Mouse (Mus musculus): ENCODE measurements around the gene Atxn10. TPM values are rescaled to one million over a fixed set of nuclear protein-coding genes. Genes with fewer than 3 reads are reported as not detected.
A peak's percentile ranks its signal among the peaks of the same experiment; 100 is the strongest.

Gene Atxn10
- polyA plus RNA-seq, 1 experiment from 2014 or later = 343 TPM

- H3K4me1 ChIP-seq = peaks cover 18% of the 10 kb centered on the region
- peaks cover 14% of the 10 kb centered on the region; the same call in 1 of the 2 replicates for H3K36me3 ChIP-seq
- 94% methylated on average over 3 of the region's 3 CpGs for WGBS
- no peak overlapping the region for H3K4me3 ChIP-seq
- no peaks in the 10 kb centered on the region for H3K9me3 ChIP-seq
- no peak overlapping the region for H3K4me2 ChIP-seq
- ATAC-seq (ENCODE audit: insufficient number of reproducible peaks, insufficient read depth, low FRiP score, low TSS enrichment, low read depth) = no peak
- H3K27ac ChIP-seq = no peak overlapping the region
- H3K27me3 ChIP-seq = no peaks in the 10 kb centered on the region
- no peak overlapping the region for H3K9ac ChIP-seq
These were observed 69.5 kb downstream of the Atxn10 start for GRCm38 (mm10) chr15:85405567-85405966.

GRCm38 (mm10) chr15:85406846-85407245, 70.8 kb downstream of the Atxn10 start:
- H3K4me2 ChIP-seq = no peak overlapping the region
- H3K36me3 ChIP-seq = peaks cover 13% of the 10 kb centered on the region; the same call in 1 of the 2 replicates
- peaks cover 17% of the 10 kb centered on the region for H3K4me1 ChIP-seq
- H3K9me3 ChIP-seq = no peaks in the 10 kb centered on the region
- H3K27ac ChIP-seq = no peak overlapping the region
- no peak overlapping the region for H3K4me3 ChIP-seq
- H3K9ac ChIP-seq = no peak overlapping the region
- 67% methylated on average over 1 of the region's 1 CpGs for WGBS
- ATAC-seq (ENCODE audit: insufficient number of reproducible peaks, insufficient read depth, low FRiP score, low TSS enrichment, low read depth) = no peak
- H3K27me3 ChIP-seq = no peaks in the 10 kb centered on the region

DNA sequence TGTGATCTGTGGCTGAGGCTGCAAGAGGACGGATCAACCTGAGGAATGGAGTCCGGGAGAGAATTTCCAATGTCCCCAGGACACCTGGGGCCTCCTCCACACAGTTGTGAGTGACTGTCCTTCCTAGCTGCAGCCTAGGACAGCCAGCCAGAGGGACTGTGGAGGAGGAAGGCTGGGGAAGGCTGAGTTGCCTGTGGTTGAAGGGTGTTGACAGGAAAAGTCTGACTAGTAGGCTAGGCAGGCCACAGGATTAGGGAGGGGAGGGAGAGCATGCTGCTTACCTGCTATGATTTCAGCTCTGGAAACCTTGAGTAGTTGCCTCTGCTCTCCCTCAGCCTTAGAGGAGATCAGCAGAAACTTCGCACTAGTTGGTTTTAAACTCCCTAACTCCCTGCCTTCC, 71.3 kb downstream of the Atxn10 start:
- no peak for ATAC-seq (ENCODE audit: insufficient number of reproducible peaks, insufficient read depth, low FRiP score, low TSS enrichment, low read depth)
- 85% methylated on average over 3 of the region's 3 CpGs for WGBS

DNA sequence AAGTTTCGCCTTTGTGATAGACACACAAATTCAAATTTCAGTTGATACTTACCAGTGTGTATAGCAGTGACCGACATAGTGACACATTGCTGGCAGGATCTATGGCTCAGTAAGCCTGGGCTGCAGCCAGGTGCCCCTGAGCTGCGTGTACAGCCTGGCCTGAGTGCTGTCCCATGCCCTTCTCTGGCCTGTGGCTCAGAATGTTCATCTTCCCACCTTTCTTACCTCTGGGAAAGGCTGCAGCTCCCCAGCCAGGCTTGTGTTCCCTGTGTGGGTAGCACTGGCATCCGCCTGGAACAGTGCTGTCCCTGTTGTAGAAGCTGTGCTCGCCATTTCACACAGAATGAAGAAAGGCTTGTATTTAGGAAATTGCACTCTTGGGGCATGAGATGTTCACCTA, 72.7 kb downstream of the Atxn10 start:
- Histone ChIP-seq H3K4me2 (no peak overlapping the region), H3K9me3 (no peaks in the 10 kb centered on the region), H3K4me1 (peaks cover 14% of the 10 kb centered on the region), H3K27me3 (no peaks in the 10 kb centered on the region), H3K27ac (peak overlapping the region; percentile 40; the same call in 1 of the 2 replicates), H3K36me3 (0 out of 2 replicates have a peak, but pooled peaks cover 8% of the 10 kb centered on the region), H3K4me3 (no peak overlapping the region), H3K9ac (0 out of 2 replicates have a peak overlapping the region, but pooled peaks have one; percentile 6)
- ATAC-seq (ENCODE audit: insufficient number of reproducible peaks, insufficient read depth, low FRiP score, low TSS enrichment, low read depth) = no peak
- 81% methylated on average over 5 of the region's 5 CpGs for WGBS

More for the DNA sequence above, 71.3 kb downstream of the Atxn10 start:
- no peaks in the 10 kb centered on the region for H3K27me3 ChIP-seq
- H3K4me2 ChIP-seq = no peak overlapping the region
- no peak overlapping the region for H3K4me3 ChIP-seq
- peaks cover 11% of the 10 kb centered on the region; the same call in 1 of the 2 replicates for H3K36me3 ChIP-seq
- no peaks in the 10 kb centered on the region for H3K9me3 ChIP-seq
- peaks cover 14% of the 10 kb centered on the region for H3K4me1 ChIP-seq
- H3K27ac ChIP-seq = no peak overlapping the region
- no peak overlapping the region for H3K9ac ChIP-seq

GRCm38 (mm10) chr15:85409245-85409783, 73.3 kb downstream of the Atxn10 start:
- 69% methylated on average over 8 of the region's 8 CpGs for WGBS
- H3K27ac ChIP-seq = no peak overlapping the region

DNA sequence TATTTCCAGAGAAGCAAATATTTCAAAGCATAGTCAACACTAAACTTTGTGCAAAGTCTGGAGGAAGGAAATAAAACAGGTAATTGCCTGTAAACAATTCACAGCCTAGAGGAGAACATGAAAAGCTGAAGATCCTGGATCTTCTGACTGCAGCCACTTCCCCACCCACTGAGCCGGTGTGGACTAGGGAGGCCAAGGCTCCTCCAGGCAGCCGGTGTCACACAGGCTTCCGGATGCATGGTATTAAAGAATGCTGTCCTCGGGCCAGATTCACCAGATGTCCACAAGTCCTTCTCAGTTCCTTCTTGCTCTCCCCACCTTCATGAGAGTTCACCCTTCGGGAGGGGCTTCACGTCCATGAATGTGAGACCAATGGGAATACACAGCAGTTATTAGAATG, 73.8 kb downstream of the Atxn10 start:
- WGBS = 63% methylated on average over 6 of the region's 6 CpGs
- H3K4me3 ChIP-seq = no peak overlapping the region
- no peak overlapping the region for H3K4me2 ChIP-seq
- H3K27ac ChIP-seq = no peak overlapping the region
- H3K4me1 ChIP-seq = peaks cover 11% of the 10 kb centered on the region
- ATAC-seq (ENCODE audit: insufficient number of reproducible peaks, insufficient read depth, low FRiP score, low TSS enrichment, low read depth) = no peak
- H3K9ac ChIP-seq = no peak overlapping the region
- H3K27me3 ChIP-seq = no peaks in the 10 kb centered on the region
- H3K36me3 ChIP-seq = 0 out of 2 replicates have a peak, but pooled peaks cover 13% of the 10 kb centered on the region
- no peaks in the 10 kb centered on the region for H3K9me3 ChIP-seq

More at GRCm38 (mm10) chr15:85409245-85409783, 73.3 kb downstream of the Atxn10 start:
- H3K4me1 ChIP-seq = peaks cover 14% of the 10 kb centered on the region
- no peak overlapping the region for H3K4me2 ChIP-seq
- 0 out of 2 replicates have a peak, but pooled peaks cover 8% of the 10 kb centered on the region for H3K36me3 ChIP-seq
- H3K4me3 ChIP-seq = no peak overlapping the region
- ATAC-seq (ENCODE audit: insufficient number of reproducible peaks, insufficient read depth, low FRiP score, low TSS enrichment, low read depth) = no peak
- no peaks in the 10 kb centered on the region for H3K27me3 ChIP-seq
- no peaks in the 10 kb centered on the region for H3K9me3 ChIP-seq
- H3K9ac ChIP-seq = no peak overlapping the region

DNA sequence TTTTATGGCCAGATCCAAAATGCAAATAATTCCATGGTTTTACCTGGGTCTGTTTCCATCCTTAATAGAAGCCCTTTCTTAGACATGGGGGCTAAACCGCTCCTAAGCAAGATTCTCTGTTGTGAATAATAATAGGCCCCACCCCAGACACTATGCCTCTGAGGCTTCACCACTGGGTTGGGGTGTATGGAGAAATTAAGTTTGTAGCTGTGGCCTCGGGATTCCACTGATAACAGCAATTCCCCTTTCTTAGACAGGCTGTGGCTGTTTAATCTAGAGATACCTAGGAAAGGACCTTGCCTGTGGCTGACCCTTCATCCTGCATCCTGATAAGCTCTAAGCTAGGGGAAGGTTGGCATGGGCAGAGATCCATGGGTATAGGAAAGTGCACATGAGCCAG, 78.6 kb downstream of the Atxn10 start:
- H3K4me2 ChIP-seq = no peak overlapping the region
- no peaks in the 10 kb centered on the region for H3K9me3 ChIP-seq
- no peaks in the 10 kb centered on the region for H3K27me3 ChIP-seq
- no peak overlapping the region for H3K4me3 ChIP-seq
- H3K4me1 ChIP-seq = no peaks in the 10 kb centered on the region
- H3K9ac ChIP-seq = no peak overlapping the region
- WGBS = 89% methylated on average over 2 of the region's 2 CpGs
- ATAC-seq (ENCODE audit: insufficient number of reproducible peaks, insufficient read depth, low FRiP score, low TSS enrichment, low read depth) = no peak
- H3K27ac ChIP-seq = no peak overlapping the region
- peaks cover 20% of the 10 kb centered on the region for H3K36me3 ChIP-seq

DNA sequence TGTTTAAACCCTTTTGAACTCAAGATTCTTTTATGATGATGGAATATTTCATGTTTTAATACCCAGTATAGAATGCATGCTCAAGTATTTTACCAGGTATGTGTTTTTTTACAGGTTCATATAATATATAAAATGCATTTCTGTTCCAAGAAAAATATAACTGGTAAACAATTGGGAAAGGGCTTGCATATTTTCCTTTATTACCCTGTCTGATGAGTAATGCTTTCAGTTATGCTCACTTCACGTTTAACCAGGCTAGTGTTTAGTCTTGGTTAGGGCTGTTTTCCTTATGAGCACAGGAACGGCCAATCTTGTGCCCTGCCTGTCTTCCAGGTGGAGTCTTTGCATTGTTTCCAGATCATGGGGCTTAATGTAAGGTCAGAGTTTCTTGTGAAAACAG, 84.6 kb downstream of the Atxn10 start:
- no peak overlapping the region for H3K27ac ChIP-seq
- peaks cover 8% of the 10 kb centered on the region for H3K36me3 ChIP-seq
- H3K9me3 ChIP-seq = no peaks in the 10 kb centered on the region
- no peak overlapping the region for H3K9ac ChIP-seq
- no peak overlapping the region for H3K4me2 ChIP-seq
- no peaks in the 10 kb centered on the region for H3K27me3 ChIP-seq
- ATAC-seq (ENCODE audit: insufficient number of reproducible peaks, insufficient read depth, low FRiP score, low TSS enrichment, low read depth) = no peak
- H3K4me1 ChIP-seq = no peaks in the 10 kb centered on the region
- 64% methylated on average over 2 of the region's 2 CpGs for WGBS
- H3K4me3 ChIP-seq = no peak overlapping the region

DNA sequence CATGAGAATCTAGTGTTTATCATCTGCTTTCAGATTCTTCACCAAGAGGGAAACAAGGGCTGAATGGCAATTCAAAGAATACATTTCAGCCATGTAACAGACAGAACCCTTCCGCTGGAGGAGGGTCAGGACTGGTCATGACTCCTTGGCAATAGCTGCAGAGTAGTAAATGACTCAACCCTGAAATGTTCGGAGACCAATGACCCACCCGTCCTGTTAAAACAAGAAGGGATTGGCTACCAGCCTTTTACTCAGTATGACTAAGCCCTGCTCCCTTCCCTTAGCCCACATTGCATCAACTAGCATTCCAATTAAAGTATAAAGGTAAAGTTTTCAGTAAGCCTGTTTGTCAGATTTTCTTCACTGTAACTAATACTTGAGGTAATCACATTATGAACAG, 88.2 kb downstream of the Atxn10 start:
- 87% methylated on average over 3 of the region's 3 CpGs for WGBS
- Histone ChIP-seq H3K9me3 (no peaks in the 10 kb centered on the region), H3K9ac (no peak overlapping the region), H3K27me3 (no peaks in the 10 kb centered on the region), H3K27ac (no peak overlapping the region), H3K36me3 (no peaks in the 10 kb centered on the region), H3K4me2 (no peak overlapping the region), H3K4me1 (no peaks in the 10 kb centered on the region), H3K4me3 (no peak overlapping the region)
- no peak for ATAC-seq (ENCODE audit: insufficient number of reproducible peaks, insufficient read depth, low FRiP score, low TSS enrichment, low read depth)

- no peak for ATAC-seq (ENCODE audit: insufficient number of reproducible peaks, insufficient read depth, low FRiP score, low TSS enrichment, low read depth)
These were observed 92.1 kb downstream of the Atxn10 start for GRCm38 (mm10) chr15:85428140-85428539.

GRCm38 (mm10) chr15:85442568-85442967, 106.5 kb downstream of the Atxn10 start:
- Histone ChIP-seq H3K4me1 (no peaks in the 10 kb centered on the region), H3K27me3 (no peaks in the 10 kb centered on the region), H3K36me3 (peaks cover 68% of the 10 kb centered on the region), H3K27ac (no peak overlapping the region), H3K9me3 (no peaks in the 10 kb centered on the region), H3K4me2 (no peak overlapping the region), H3K4me3 (no peak overlapping the region), H3K9ac (no peak overlapping the region)
- no peak for ATAC-seq (ENCODE audit: insufficient number of reproducible peaks, insufficient read depth, low FRiP score, low TSS enrichment, low read depth)
- 88% methylated on average over 3 of the region's 3 CpGs for WGBS

More at GRCm38 (mm10) chr15:85428140-85428539, 92.1 kb downstream of the Atxn10 start:
- H3K4me3 ChIP-seq = no peak overlapping the region
- no peak overlapping the region for H3K4me2 ChIP-seq
- no peak overlapping the region for H3K27ac ChIP-seq
- H3K9ac ChIP-seq = no peak overlapping the region
- H3K36me3 ChIP-seq = no peaks in the 10 kb centered on the region; the same call in 1 of the 2 replicates
- 88% methylated on average over 6 of the region's 6 CpGs for WGBS
- no peaks in the 10 kb centered on the region for H3K9me3 ChIP-seq
- no peaks in the 10 kb centered on the region for H3K4me1 ChIP-seq
- no peaks in the 10 kb centered on the region for H3K27me3 ChIP-seq

DNA sequence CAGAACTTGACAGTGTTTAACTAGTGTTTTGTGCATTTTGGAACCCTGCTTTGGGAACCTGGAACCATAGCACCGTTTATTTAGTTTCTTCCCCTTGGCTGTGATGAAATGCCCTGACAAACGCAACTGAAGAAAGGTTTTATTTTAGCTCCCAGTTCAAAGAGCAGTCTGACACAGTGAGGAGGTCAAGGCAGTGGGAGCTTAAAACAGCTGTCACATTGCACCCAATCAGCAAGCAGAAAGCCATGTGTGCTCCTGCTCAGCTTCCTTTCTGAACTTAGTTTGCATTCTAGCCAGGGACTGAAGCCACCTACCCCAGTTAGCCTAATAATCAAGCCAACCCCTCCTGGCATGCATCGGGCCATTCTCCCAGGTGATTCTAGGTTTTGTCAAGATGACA, 110.6 kb downstream of the Atxn10 start:
- H3K4me1 ChIP-seq = no peaks in the 10 kb centered on the region
- H3K4me3 ChIP-seq = no peak overlapping the region
- no peaks in the 10 kb centered on the region for H3K27me3 ChIP-seq
- no peak overlapping the region for H3K4me2 ChIP-seq
- H3K27ac ChIP-seq = no peak overlapping the region
- H3K9ac ChIP-seq = no peak overlapping the region
- peaks cover 57% of the 10 kb centered on the region for H3K36me3 ChIP-seq
- H3K9me3 ChIP-seq = no peaks in the 10 kb centered on the region
- WGBS = 83% methylated on average over 3 of the region's 3 CpGs
- ATAC-seq (ENCODE audit: insufficient number of reproducible peaks, insufficient read depth, low FRiP score, low TSS enrichment, low read depth) = no peak

All from embryonic facial prominence, embryonic 13.5 days (tissue).